Comparison of ENCODE assay signal across 27 mouse cellular contexts in the genomic region with DNA sequence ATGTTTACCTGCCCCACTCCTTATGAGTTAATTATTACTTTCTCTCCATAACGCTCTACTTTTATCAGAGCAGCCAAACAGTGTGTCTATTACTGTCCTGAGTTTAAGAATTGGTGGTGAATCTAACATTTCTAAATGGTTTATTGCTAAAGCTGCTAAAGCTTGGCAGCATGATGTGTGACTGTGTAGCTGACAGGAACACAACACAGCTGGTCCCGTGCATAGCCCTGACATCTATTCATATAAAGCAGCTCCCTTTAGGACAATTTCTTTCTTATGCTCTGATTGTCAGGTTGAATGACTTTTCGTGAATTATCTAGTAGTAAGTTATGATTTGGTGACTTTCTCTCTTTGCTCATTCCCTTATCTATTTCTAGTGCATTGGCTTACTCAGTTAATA.
A peak's percentile ranks its signal among the peaks of the same experiment; 100 is the strongest.
DNase-seq lines count a peak whose midpoint lies in the region; ATAC-seq and TF ChIP-seq lines count a peak whose summit lies in the region.
"Had no signal": no experiment of that assay in that cellular context is flagged by ENCODE, and none has a peak within 500 bp of the region (broad histone marks: within the 10 kb centered on the region; RNA-seq: fewer than 3 reads in every experiment).

No protein-coding gene starts in this region.

- no peaks in the 10 kb centered on the region for H3K9me3 ChIP-seq in lung, postnatal 0 days (ENCODE audit: low read length)
- H3K9me3 ChIP-seq: embryonic facial prominence, embryonic 10.5 days; embryonic facial prominence, embryonic 13.5 days; forebrain, embryonic 12.5 days; forebrain, embryonic 15.5 days; heart, embryonic 10.5 days; heart, embryonic 13.5 days had no signal

- H3K27me3 ChIP-seq in lung, postnatal 0 days (replicated peaks; ENCODE audit: insufficient read depth, low read length) = no peaks in the 10 kb centered on the region
- H3K27me3 ChIP-seq: embryonic facial prominence, embryonic 13.5 days; forebrain, embryonic 12.5 days; forebrain, embryonic 15.5 days had no signal

- no peak for ATAC-seq in lung, postnatal 0 days
- ATAC-seq: activated CD4-positive, CD25-positive, alpha-beta regulatory T cell, adult 4 months; forebrain, embryonic 15.5 days; hindbrain, postnatal 0 days had no signal

- WGBS in lung, postnatal 0 days = 16% methylated on average over 3 of the region's 3 CpGs

- peak; percentile 33 for DNase-seq in heart, adult 11 months
- DNase-seq in heart, postnatal 4 days = no peak
- no peak for DNase-seq in layer of hippocampus, adult 2 months (ENCODE audit: low spot score in 2 of 2)
- DNase-seq in layer of hippocampus, postnatal 10 days (ENCODE audit: low spot score in 2 of 2) = no peak
- peak; percentile 42 for DNase-seq in lung, postnatal 0 days (ENCODE audit: low spot score)
- no peak for DNase-seq in lung, postnatal 25 days (ENCODE audit: low spot score)
- DNase-seq in lung, postnatal 4 days = peak; percentile 6 to 46
- DNase-seq in spleen, postnatal 14 days (ENCODE audit: low spot score in 2 of 2) = no peak
- DNase-seq: adrenal gland, adult 8-10 months; adrenal gland, postnatal 25 days; cerebellum, adult 18-20 months; cerebellum, adult 9-10 months; cerebellum, postnatal 25 days; embryo, embryonic 11 days; gastrocnemius, postnatal 25 days; heart, adult 2 months; heart, postnatal 36 days had no signal

- no peaks in the 10 kb centered on the region for H3K4me1 ChIP-seq in lung, postnatal 0 days (ENCODE audit: insufficient read depth, low read depth, low read length)
- H3K4me1 ChIP-seq: embryonic facial prominence, embryonic 10.5 days; embryonic facial prominence, embryonic 13.5 days; heart, embryonic 10.5 days; heart, embryonic 13.5 days had no signal

- no peak overlapping the region for H3K4me3 ChIP-seq in layer of hippocampus, adult 2 months
- H3K4me3 ChIP-seq in lung, postnatal 0 days (ENCODE audit: low read depth, low read length) = no peak overlapping the region
- H3K4me3 ChIP-seq: embryonic facial prominence, embryonic 10.5 days; embryonic facial prominence, embryonic 13.5 days; erythroblast, embryonic 14.5 days; forebrain, embryonic 12.5 days; forebrain, embryonic 15.5 days; heart, adult 2 months; heart, embryonic 10.5 days; heart, embryonic 13.5 days had no signal

- TF ChIP-seq CTCF in layer of hippocampus, adult 2 months (conservative IDR thresholded peaks at IDR 0.05) = no peak
- TF ChIP-seq CTCF in lung, postnatal 0 days (IDR thresholded peaks at IDR 0.05) = no peak

- no peak overlapping the region for H3K4me2 ChIP-seq in lung, postnatal 0 days (replicated peaks; ENCODE audit: low read depth, low read length)
- H3K4me2 ChIP-seq: embryonic facial prominence, embryonic 13.5 days; forebrain, embryonic 12.5 days; forebrain, embryonic 15.5 days; heart, embryonic 13.5 days; hindbrain, embryonic 14.5 days had no signal

- peak overlapping the region; percentile 65; the same call in 1 of the 2 replicates for H3K27ac ChIP-seq in layer of hippocampus, adult 2 months
- no peak overlapping the region for H3K27ac ChIP-seq in lung, postnatal 0 days (ENCODE audit: low read length)
- H3K27ac ChIP-seq: embryonic facial prominence, embryonic 10.5 days; embryonic facial prominence, embryonic 13.5 days; forebrain, embryonic 12.5 days; forebrain, embryonic 15.5 days; heart, adult 2 months; heart, embryonic 10.5 days; heart, embryonic 13.5 days; hindbrain, embryonic 14.5 days; hindbrain, postnatal 0 days had no signal

- no peak for TF ChIP-seq EP300 in lung, postnatal 0 days (IDR thresholded peaks at IDR 0.05)

- no peak overlapping the region for H3K9ac ChIP-seq in lung, postnatal 0 days (replicated peaks; ENCODE audit: low read depth)
- H3K9ac ChIP-seq: embryonic facial prominence, embryonic 13.5 days; forebrain, embryonic 12.5 days; forebrain, embryonic 15.5 days; heart, embryonic 13.5 days; hindbrain, embryonic 14.5 days had no signal

- H3K36me3 ChIP-seq in lung, postnatal 0 days (ENCODE audit: insufficient read depth, low read length) = no peaks in the 10 kb centered on the region
- H3K36me3 ChIP-seq: embryonic facial prominence, embryonic 10.5 days; embryonic facial prominence, embryonic 13.5 days; forebrain, embryonic 12.5 days; forebrain, embryonic 15.5 days; heart, embryonic 10.5 days; heart, embryonic 13.5 days had no signal

Comparison
In these comparisons a context has a peak if more than half of its experiments do, and no peak if none do; other contexts are left out.
1. DNase-seq: peak in heart, adult 11 months (single experiment), lung, postnatal 0 days (single experiment) and lung, postnatal 4 days (2 of 2); none in heart, postnatal 4 days (single experiment), layer of hippocampus, adult 2 months (0 of 2), layer of hippocampus, postnatal 10 days (0 of 2), lung, postnatal 25 days (single experiment) and spleen, postnatal 14 days (0 of 2).